Mouse (Mus musculus): Measurements from ENCODE around the gene Sh3gl2.

DNA sequence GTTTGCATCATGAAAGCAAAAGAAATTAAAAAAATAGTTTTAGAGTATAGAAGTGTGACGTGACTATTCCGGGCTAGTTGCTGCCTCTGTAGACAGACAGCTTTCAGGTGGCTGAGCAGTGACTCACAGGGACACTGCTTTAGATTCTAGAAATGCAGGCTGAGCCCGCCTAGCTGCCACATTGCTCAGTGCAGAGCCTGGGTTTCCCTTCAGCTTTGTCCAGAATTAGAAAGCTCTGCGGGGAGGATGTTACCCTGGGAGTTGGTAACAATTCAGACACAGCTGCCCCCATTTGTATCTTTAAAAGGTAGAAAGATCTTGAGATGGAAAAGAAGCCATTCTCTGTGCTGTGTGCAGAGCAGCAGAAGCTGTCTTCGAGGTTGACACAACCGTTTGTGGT, 166.1 kb downstream of the Sh3gl2 start:
- no peak for TF ChIP-seq CTCF (IDR thresholded peaks at IDR 0.05; ENCODE audit: borderline replicate concordance, insufficient read depth, low read length)
- TF ChIP-seq POLR2A (IDR thresholded peaks at IDR 0.05; ENCODE audit: low read depth, low read length) = no peak
